Mouse (Mus musculus) embryonic facial prominence, embryonic 15.5 days (tissue): ENCODE results near the gene Uaca. TPM values are rescaled to one million over a fixed set of nuclear protein-coding genes. Genes with fewer than 3 reads are reported as not detected.

Experiments used
- ATAC-seq: fragments of 200-750 bp; cut with Nextera tagmentation; 2 replicates; pipeline ENCODE4 v1.8.0; 2017; ENCODE audit warnings: low read depth, moderate TSS enrichment; ENCODE audit not compliant: insufficient number of reproducible peaks, low FRiP score, low TSS enrichment
- H3K27ac ChIP-seq: fragments of 300-500 bp; sonication (generic); replicated peaks from 2 replicates; pipeline ENCODE4 v1.5.1; 2015; ENCODE audit warnings: mild to moderate bottlenecking, inconsistent platforms
- H3K27me3 ChIP-seq: fragments of 300-500 bp; sonication (generic); 2 replicates; pipeline ENCODE4 v1.6.1; 2015; ENCODE audit warnings: inconsistent platforms
- H3K36me3 ChIP-seq: fragments of 300-500 bp; sonication (generic); 2 replicates; pipeline ENCODE4 v1.6.1; 2015; ENCODE audit warnings: mild to moderate bottlenecking, inconsistent platforms
- H3K4me1 ChIP-seq: fragments of 300-500 bp; sonication (generic); 2 replicates; pipeline ENCODE4 v1.6.1; 2015; ENCODE audit warnings: inconsistent platforms
- H3K4me2 ChIP-seq: fragments of 300-500 bp; sonication (generic); replicated peaks from 2 replicates; pipeline ENCODE4 v1.6.1; 2015; ENCODE audit warnings: mild to moderate bottlenecking, inconsistent platforms
- H3K4me3 ChIP-seq: fragments of 300-500 bp; sonication (generic); replicated peaks from 2 replicates; pipeline ENCODE4 v1.5.1; 2015; ENCODE audit warnings: mild to moderate bottlenecking, inconsistent platforms
- H3K9ac ChIP-seq: fragments of 300-500 bp; sonication (generic); 2 replicates; pipeline ENCODE4 v1.6.1; 2015; ENCODE audit warnings: inconsistent platforms
- H3K9me3 ChIP-seq: fragments of 300-500 bp; sonication (generic); replicated peaks from 2 replicates; pipeline ENCODE4 v1.6.1; 2016; ENCODE audit warnings: inconsistent platforms
- WGBS: fragments of 180-500 bp; shearing (Covaris S2); methylation state at CpG from one replicate; pipeline ENCODE4 v1.1.7; 2015; 5-methylcytosine and 5-hydroxymethylcytosine counted together
- polyA plus RNA-seq: library from polyadenylated mRNA; unstranded; fragments of >200 nt; fragmentation: Nextera tagmentation; extraction: Ambion mirVana; gene quantifications from 2 replicates; pipeline ENCODE4 v1.2.1, GENCODE M21; 2015

Uaca gene
- polyA plus RNA-seq, 1 experiment from 2014 or later = 33.9 TPM

GRCm38 (mm10) chr9:60861030-60861429, 66.7 kb downstream of the Uaca start:
- no peak overlapping the region for H3K9ac ChIP-seq
- H3K27me3 ChIP-seq = no peaks in the 10 kb centered on the region
- H3K36me3 ChIP-seq = peaks cover 42% of the 10 kb centered on the region
- 80% methylated on average over 5 of the region's 5 CpGs for WGBS
- H3K4me3 ChIP-seq = no peak overlapping the region
- no peak overlapping the region for H3K27ac ChIP-seq
- H3K9me3 ChIP-seq = no peaks in the 10 kb centered on the region
- no peaks in the 10 kb centered on the region; the same call in 1 of the 2 replicates for H3K4me1 ChIP-seq
- no peak for ATAC-seq
- H3K4me2 ChIP-seq = no peak overlapping the region

GRCm38 (mm10) chr9:60864664-60865063, 70.3 kb downstream of the Uaca start:
- peaks cover 42% of the 10 kb centered on the region for H3K36me3 ChIP-seq
- H3K27ac ChIP-seq = no peak overlapping the region
- WGBS = 85% methylated on average over 9 of the region's 9 CpGs
- ATAC-seq = no peak
- H3K27me3 ChIP-seq = no peaks in the 10 kb centered on the region
- H3K4me3 ChIP-seq = no peak overlapping the region
- no peaks in the 10 kb centered on the region for H3K4me1 ChIP-seq
- no peaks in the 10 kb centered on the region for H3K9me3 ChIP-seq
- no peak overlapping the region for H3K9ac ChIP-seq
- no peak overlapping the region for H3K4me2 ChIP-seq

- Histone ChIP-seq H3K4me2 (no peak overlapping the region), H3K27me3 (no peaks in the 10 kb centered on the region), H3K9ac (no peak overlapping the region), H3K4me1 (0 out of 2 replicates have a peak, but pooled peaks cover 2% of the 10 kb centered on the region), H3K4me3 (no peak overlapping the region), H3K36me3 (peaks cover 44% of the 10 kb centered on the region), H3K27ac (no peak overlapping the region), H3K9me3 (no peaks in the 10 kb centered on the region)
- ATAC-seq = no peak
- 43% methylated on average over 4 of the region's 4 CpGs for WGBS
Measured at GRCm38 (mm10) chr9:60865866-60866265, 71.5 kb downstream of the Uaca start.

- Histone ChIP-seq H3K27me3 (no peaks in the 10 kb centered on the region), H3K4me1 (0 out of 2 replicates have a peak, but pooled peaks cover 2% of the 10 kb centered on the region), H3K27ac (no peak overlapping the region), H3K4me3 (no peak overlapping the region), H3K4me2 (no peak overlapping the region), H3K9ac (no peak overlapping the region), H3K36me3 (peaks cover 44% of the 10 kb centered on the region), H3K9me3 (no peaks in the 10 kb centered on the region)
- WGBS = 80% methylated on average over 18 of the region's 18 CpGs
- no peak for ATAC-seq
Measured at GRCm38 (mm10) chr9:60870451-60870850, 76.1 kb downstream of the Uaca start.

- WGBS = 89% methylated on average over 28 of the region's 28 CpGs
- Histone ChIP-seq H3K36me3 (peaks cover 43% of the 10 kb centered on the region), H3K4me2 (no peak overlapping the region), H3K9ac (no peak overlapping the region), H3K9me3 (no peaks in the 10 kb centered on the region), H3K4me3 (no peak overlapping the region), H3K27me3 (no peaks in the 10 kb centered on the region), H3K27ac (no peak overlapping the region), H3K4me1 (0 out of 2 replicates have a peak, but pooled peaks cover 2% of the 10 kb centered on the region)
- no peak for ATAC-seq
Measured at GRCm38 (mm10) chr9:60870919-60871503, 76.7 kb downstream of the Uaca start.

GRCm38 (mm10) chr9:60873257-60874054, 79.1 kb downstream of the Uaca start:
- H3K36me3 ChIP-seq = peaks cover 48% of the 10 kb centered on the region
- H3K27ac ChIP-seq = no peak overlapping the region
- whole genome bisulfite sequencing = 71% methylated on average over 13 of the region's 13 CpGs
- H3K9ac ChIP-seq = no peak overlapping the region
- no peak for ATAC-seq
- H3K4me3 ChIP-seq = no peak overlapping the region
- no peak overlapping the region for H3K4me2 ChIP-seq
- H3K27me3 ChIP-seq = no peaks in the 10 kb centered on the region
- H3K9me3 ChIP-seq = no peaks in the 10 kb centered on the region
- H3K4me1 ChIP-seq = 0 out of 2 replicates have a peak, but pooled peaks cover 2% of the 10 kb centered on the region

GRCm38 (mm10) chr9:60874055-60874392, 79.7 kb downstream of the Uaca start:
- WGBS = 73% methylated on average over 8 of the region's 8 CpGs
- H3K27me3 ChIP-seq = no peaks in the 10 kb centered on the region
- no peak overlapping the region for H3K4me3 ChIP-seq

GRCm38 (mm10) chr9:60876085-60876484, 81.7 kb downstream of the Uaca start:
- WGBS = 77% methylated on average over 9 of the region's 9 CpGs
- Histone ChIP-seq H3K4me1 (no peaks in the 10 kb centered on the region), H3K27ac (no peak overlapping the region), H3K9me3 (no peaks in the 10 kb centered on the region), H3K36me3 (peaks cover 39% of the 10 kb centered on the region), H3K9ac (no peak overlapping the region), H3K4me3 (no peak overlapping the region), H3K4me2 (no peak overlapping the region), H3K27me3 (no peaks in the 10 kb centered on the region)
- no peak for ATAC-seq

More at GRCm38 (mm10) chr9:60874055-60874392, 79.7 kb downstream of the Uaca start:
- H3K9me3 ChIP-seq = no peaks in the 10 kb centered on the region
- no peak overlapping the region for H3K9ac ChIP-seq
- no peak overlapping the region for H3K27ac ChIP-seq
- ATAC-seq = no peak
- H3K36me3 ChIP-seq = peaks cover 48% of the 10 kb centered on the region
- H3K4me1 ChIP-seq = 0 out of 2 replicates have a peak, but pooled peaks cover 2% of the 10 kb centered on the region
- H3K4me2 ChIP-seq = no peak overlapping the region

GRCm38 (mm10) chr9:60876531-60876930, 82.2 kb downstream of the Uaca start:
- Histone ChIP-seq H3K9me3 (no peaks in the 10 kb centered on the region), H3K4me2 (no peak overlapping the region), H3K9ac (no peak overlapping the region), H3K4me1 (no peaks in the 10 kb centered on the region), H3K27ac (no peak overlapping the region), H3K4me3 (no peak overlapping the region), H3K27me3 (no peaks in the 10 kb centered on the region), H3K36me3 (peaks cover 35% of the 10 kb centered on the region)
- 51% methylated on average over 8 of the region's 8 CpGs for WGBS
- no peak for ATAC-seq

GRCm38 (mm10) chr9:60878051-60878557, 83.8 kb downstream of the Uaca start:
- 67% methylated on average over 8 of the region's 8 CpGs for WGBS
- Histone ChIP-seq H3K9me3 (no peaks in the 10 kb centered on the region), H3K27me3 (no peaks in the 10 kb centered on the region), H3K4me2 (no peak overlapping the region), H3K27ac (no peak overlapping the region), H3K4me1 (no peaks in the 10 kb centered on the region), H3K36me3 (peaks cover 29% of the 10 kb centered on the region), H3K9ac (no peak overlapping the region), H3K4me3 (no peak overlapping the region)
- ATAC-seq = no peak

GRCm38 (mm10) chr9:60878630-60879029, 84.3 kb downstream of the Uaca start:
- no peak overlapping the region for H3K4me2 ChIP-seq
- H3K9me3 ChIP-seq = no peaks in the 10 kb centered on the region
- H3K36me3 ChIP-seq = peaks cover 30% of the 10 kb centered on the region
- ATAC-seq = no peak
- H3K27ac ChIP-seq = no peak overlapping the region
- no peak overlapping the region for H3K4me3 ChIP-seq
- H3K27me3 ChIP-seq = no peaks in the 10 kb centered on the region
- H3K4me1 ChIP-seq = no peaks in the 10 kb centered on the region
- no peak overlapping the region for H3K9ac ChIP-seq
- 60% methylated on average over 3 of the region's 3 CpGs for WGBS
